Mouse (Mus musculus) erythroid progenitor cell, adult 5-6 weeks (primary cell): ENCODE measurements around the gene Tenm2. TPM values are rescaled to one million over a fixed set of nuclear protein-coding genes. Genes with fewer than 3 reads are reported as not detected.

ENCODE experiments used
- ATAC-seq: replicated peaks from 2 replicates; pipeline ENCODE4 v1.8.0; 2016; ENCODE audit warnings: moderate number of reproducible peaks, mild to moderate bottlenecking, moderate TSS enrichment, inconsistent platforms; ENCODE audit not compliant: poor library complexity, low FRiP score, severe bottlenecking
- total RNA-seq, 2 experiments: library from RNA; stranded (forward) in 1 of 2; stranded (reverse) in 1 of 2; fragments of 150-400 nt in 1 of 2; fragments of 186-747, 209-891 nt in 1 of 2; gene quantifications; 2 replicates each; pipeline versions ENCODE4 v1.2.3 to v1.2.4; 2015 to 2017; ENCODE audit warnings: low replicate concordance in 2 of 2

The Tenm2 gene
- total RNA-seq, 2 experiments from 2014 or later = not detected

DNA sequence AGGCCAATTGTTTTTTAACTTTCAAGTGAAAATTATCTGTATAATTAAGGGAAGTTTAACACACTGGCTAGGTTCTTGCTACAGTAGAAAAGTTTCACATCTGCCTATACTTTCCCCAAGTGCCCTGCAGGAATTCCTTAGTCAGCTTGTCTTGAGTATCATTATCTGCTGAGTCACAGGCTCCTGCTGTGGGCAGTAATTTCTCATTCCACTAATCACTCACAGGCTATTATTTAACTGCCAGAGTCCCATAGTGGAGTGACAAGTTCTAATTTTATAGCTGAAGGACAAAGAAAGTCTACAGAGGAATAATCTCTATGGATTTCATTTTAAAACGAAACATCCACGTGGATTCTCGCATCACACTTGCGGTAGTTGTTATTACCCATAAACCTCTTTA, 489.5 kb downstream of the Tenm2 start:
- ATAC-seq = no peak

DNA sequence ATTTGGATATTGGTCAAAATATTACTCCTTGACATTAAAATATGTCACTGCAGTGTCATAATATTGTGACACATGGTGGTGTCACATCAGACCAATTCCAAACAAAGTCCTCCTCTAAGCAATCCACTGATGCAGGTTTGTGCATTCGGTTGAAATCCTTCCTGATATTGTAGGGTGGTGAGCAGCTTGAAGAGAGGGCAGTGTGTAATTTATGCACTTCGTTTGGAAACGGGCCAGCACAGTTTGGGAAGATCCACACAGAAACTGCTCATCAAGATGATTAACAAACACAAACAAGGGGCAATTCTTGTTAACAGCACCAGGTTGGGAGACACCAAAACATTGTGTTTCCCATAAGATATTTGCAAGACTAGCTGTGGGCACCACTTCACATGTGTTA, 508.0 kb downstream of the Tenm2 start:
- ATAC-seq = no peak

DNA sequence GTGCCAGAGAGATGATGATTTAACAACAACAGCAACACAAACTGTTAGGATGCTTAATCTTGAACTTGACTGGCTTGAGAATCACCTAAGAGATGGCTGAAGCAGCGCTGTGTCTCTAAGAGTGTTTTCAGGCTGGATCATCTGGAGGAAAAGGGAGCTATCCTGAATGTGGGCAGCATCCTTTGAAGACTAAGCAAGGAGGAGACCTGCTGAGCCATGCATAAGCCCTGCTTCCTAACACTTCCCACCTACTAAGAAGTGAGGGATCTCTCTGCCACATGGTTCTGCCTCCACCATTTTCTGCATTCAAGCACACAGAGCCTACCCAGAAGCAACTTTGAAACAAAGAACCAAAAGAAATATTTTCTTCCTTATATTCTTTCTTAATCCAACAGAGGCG, 532.9 kb downstream of the Tenm2 start:
- no peak for ATAC-seq

DNA sequence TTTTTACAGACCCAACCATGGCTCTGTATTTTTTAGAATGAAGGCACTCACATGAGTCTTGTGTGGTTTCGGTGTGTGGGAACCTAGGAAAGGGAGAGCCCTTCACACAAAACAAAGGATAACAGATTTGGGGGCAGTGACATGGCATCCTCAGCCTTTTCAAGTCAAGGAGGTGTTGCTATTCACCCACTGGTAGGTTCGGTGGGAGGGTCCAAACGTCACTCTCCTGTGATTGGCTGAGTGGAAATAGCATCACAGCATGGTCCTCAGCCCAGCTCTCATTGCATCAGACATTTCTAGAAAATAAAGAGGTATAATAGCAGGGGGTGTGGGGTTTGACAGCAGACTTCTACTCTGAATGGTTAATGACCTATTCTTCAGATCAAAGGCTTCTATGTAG, 534.8 kb downstream of the Tenm2 start:
- no peak for ATAC-seq

DNA sequence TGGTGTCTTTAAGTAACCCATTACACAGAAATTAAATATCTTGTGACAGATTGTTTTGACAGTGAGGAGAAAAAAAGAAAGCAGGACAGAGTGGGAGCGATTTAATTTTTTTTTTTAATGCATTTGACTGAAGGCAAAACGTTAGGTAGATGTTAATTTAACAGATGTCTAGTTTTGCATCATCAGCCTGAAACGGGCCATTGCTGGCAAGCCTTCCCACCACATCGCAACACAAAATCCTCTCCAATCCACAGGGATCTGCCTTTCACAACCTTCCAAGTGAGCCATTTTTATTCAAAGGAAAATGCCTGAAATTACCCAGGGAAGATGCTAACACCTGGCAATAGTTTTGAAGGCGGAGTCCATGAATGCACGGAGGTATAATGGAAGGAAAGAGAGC, 535.6 kb downstream of the Tenm2 start:
- ATAC-seq = no peak

DNA sequence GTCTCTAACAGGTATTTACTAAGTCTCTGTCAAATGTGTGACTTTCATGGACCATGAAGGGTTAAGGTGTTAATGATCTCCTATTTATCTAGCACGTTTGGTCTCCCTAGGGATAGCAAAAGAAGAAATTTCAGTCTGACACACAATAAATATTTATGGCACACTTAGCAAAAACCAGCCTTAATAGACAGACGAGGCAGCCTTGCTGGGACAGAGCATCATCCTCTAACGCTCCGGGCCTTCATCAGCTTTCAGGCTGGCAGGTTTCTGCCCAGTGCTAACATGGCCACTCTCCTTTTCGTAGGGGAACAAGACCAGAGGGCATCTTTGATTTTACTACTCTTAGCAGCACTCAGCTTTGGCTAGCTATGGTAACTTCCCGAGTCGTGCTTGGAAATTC, 537.5 kb downstream of the Tenm2 start:
- ATAC-seq = no peak

DNA sequence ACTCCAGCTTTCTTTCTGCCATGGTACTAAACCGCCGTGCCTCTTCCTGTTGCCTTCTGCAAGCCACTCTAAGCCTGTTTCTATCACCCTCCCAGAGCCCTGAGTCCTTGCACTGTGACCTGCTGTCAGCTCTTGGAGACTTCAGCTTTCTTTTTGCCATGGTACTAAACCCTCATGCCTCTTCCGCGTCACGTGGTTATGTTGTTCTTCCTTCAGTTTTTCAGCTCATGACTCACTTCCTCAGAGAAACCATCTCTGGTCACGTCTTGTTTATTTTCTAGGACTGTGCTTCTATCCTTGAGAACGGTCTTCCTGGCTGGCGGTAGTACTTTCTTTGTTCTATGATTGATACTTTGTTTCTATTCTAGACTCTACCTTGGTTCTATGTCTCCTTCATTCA, 537.9 kb downstream of the Tenm2 start:
- ATAC-seq = no peak

DNA sequence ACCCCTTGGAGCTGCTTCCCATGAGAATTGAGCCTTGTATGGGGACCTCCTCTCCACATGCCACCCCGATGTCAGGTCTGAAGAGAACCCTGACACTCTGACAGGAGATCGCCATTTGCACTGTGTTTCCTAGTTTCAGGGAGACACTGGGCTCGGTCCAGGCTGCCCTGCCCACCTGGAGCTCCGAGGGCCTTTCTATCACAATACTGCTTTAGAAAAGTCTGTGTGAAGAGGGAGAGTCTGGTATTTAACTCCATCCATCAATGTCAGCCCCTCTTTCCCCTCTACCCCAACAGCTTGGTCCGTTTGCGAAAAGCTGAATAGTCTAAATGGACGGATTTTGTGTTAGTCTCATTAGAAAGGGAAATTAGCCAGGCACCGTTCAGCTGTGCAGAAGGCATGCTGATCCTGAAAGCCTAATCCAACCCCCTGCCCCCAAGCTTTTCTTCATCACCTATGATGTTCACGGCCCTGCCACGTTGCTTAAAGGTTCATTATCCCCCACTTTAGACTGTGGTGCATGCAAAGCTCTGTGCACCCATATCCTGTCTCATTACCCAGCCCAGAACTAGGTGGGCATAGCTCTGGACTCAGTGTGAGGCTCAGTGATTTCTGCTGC, 538.6 kb downstream of the Tenm2 start:
- no peak for ATAC-seq

DNA sequence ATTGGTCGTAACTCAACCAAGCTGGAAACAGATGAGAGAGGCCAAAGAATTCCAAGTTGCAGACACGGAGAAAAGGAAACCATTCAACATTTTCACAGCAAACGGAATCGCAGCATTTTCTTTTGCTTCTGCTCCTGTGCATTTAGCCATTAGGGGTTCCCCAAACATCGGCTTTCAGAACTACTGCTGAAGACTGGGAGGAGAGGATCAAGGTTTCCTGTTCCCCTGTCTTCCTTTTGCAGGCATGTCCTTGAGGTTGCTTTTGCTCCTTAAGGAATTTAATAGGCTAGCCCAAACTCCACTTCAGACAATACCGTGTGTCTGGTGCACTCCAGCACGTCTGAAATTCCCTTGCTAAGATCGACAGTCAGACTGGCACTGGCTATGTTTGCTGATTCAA, 541.0 kb downstream of the Tenm2 start:
- ATAC-seq = no peak

DNA sequence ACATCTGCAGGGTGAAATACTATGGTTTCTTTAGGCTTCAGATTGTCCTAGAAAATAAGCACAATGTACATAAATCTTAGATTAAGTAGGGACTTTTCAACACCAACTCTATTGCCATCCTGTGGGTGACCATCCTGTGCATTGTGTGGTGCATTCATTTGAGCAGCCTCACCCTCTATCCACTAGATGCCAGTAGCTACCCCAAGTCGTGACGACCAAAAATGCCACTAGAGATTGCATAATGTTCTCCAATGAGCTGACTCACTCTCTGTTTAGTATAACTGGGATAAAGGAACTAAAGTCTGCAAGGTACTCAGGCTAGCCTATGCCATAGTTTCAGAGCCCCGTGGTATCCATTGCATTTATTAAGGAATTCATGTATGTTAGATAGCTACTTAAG, 543.1 kb downstream of the Tenm2 start:
- ATAC-seq = no peak

DNA sequence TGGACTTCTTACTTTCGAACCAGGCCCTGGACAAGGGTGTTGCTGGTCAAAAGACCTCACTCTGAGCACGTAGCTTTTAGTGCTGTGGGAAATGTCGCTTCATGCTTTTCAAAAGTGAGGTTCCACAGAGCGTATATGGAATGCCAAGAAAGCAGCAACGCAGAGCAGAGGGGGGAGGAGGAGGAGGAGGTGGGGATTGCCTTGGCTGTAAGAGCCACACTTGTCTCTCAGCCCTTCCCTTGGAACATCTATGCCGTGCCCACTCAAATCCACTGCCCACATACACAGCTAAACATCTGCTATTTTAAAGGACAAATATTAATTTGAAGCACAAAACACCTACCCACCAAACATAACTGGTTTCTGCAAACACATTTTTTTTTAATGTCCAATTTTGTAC, 544.9 kb downstream of the Tenm2 start:
- ATAC-seq = no peak

DNA sequence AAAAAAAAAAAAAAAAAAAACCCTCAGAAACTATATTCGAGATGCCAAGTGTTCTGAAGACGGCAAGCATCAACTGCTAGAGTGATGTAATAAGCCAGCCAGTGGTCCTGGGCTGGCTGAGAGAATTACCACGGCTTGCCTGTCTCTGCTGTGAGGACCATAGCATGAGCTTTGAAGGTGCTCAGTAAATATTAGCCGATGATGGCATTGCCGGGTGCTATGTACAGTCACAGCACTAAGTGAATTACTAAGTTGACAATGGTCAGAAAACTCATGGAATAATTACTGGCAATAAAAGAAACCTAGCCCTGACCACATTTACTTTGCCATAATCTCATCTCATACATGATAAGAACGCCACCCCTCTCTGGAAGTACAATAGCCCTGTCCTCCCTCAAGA, 549.5 kb downstream of the Tenm2 start:
- no peak for ATAC-seq

DNA sequence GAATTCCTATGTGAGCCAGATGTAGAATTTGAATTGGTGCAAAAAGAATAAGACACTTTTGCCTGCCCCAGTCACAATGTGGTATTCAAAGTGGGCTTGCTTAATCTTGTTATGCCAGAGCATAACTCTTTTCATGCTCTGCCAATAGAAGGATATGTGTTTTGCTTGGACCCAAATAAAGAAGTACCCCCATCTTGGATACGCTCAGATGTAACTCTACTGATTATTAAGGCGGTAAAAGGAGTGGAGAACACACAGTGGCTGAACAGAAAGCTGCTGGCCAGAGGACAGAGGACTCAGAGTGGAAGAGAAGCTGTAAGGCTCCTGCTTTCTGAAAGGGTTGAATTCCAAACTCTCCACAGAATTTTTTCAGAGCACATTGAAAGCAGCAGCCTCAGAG, 556.4 kb downstream of the Tenm2 start:
- ATAC-seq = no peak

DNA sequence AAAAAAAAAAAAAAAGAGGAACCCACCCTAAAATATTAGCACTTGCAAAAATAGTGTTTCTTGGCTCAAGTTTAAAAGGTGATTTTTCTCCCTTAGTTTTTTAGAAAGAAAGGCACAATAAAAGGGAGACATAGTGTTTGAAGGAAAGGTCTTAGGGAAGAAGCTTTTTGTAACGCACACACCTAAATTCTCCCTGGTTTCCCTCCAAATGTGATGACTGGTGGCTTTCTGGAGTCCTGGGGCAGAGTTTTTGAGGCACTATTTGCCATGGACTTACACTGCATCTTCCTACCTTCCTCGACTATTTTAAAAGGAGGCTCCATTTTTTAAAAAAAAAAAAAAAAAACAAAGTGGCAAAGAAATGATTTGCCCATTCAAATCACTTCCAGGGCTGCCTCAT, 557.2 kb downstream of the Tenm2 start:
- no peak for ATAC-seq

DNA sequence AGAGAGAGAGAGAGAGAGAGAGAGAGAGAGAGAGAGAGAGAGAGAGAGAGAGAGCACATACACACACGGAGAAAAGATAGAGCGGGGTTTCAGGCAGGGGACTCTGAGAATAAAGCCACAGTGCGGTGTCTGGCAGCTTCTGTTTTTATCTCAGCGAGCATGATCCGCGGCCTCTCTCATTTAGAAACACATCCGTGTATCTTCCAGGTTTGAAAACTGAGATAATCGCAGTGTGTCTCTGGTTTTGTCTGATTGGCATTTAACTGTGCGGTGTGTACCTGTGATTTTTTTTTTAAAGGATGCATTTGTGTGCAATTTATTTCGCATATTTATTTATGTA, 557.7 kb downstream of the Tenm2 start:
- no peak for ATAC-seq

DNA sequence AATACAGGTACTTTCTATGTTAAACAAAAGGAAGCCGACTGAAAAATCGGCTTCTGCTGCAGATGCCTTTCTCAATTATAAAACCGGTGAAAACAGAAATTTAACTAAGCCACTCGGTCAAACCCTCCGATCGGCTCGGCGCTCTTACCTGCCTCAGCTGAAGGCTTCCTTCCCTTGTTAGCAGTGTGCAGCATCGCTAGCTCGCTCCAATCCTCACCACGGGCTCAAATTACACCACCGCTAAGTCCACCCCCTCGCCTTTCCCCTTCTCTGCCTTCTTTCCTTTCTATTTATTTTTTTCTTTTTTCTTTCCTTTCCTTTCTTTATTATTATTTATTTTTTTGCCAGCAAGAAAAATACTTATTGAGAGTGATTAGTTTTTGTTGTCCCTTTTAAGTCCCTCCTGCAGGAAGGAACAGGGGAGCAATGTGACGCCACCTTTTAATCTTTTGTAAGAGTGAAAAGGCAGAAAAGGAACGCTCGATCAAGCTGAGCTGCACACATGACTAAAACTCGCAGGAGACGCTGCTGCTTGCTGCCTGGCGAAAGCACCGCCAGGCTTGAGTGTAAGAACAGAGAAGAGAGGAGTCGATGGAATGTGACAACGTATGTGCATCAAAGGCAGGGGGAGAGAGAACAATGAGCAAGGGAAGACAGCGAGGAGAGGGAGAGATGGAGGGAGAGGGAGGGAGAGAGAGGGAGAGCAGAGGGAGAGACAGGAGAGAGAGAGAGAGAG, 558.3 kb downstream of the Tenm2 start:
- no peak for ATAC-seq

DNA sequence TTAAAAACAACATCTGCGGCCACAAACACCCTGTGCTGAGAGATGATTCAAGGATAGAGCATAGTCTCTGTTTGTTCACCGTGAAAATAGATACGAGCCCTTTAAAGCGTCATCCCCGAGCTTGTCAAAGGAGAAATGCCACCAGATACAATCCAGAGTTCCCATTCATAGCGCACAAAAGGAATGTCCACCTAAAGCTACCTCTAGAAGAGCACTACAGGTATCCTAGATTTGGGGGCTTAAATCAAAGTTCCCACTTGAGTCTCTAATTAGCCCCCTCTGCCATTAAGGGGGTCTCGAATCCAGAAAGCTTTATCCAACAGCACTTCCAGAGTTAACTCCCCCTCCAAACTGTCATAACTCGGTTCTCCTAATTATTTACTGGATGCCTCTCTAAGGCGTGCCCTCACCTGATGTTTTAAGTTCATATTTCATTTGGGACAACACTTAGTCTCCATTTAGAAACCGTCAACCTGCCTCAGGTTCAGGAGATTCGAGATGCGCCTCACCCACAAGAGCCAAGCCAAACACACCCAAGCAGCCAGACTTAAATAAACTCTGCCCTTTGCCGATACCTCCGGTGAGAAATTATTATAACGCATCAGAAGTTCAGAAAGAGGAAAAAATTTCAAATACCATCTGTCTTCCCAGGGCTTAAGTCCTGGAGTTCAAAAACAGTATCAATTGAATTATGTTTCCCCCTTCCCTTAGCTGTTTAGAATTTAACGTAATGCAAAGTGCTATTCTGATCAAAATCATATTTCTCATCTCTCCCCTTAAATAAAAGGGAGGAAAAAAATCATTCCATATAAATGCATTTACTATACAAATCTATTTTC, 559.1 kb downstream of the Tenm2 start:
- ATAC-seq = no peak

DNA sequence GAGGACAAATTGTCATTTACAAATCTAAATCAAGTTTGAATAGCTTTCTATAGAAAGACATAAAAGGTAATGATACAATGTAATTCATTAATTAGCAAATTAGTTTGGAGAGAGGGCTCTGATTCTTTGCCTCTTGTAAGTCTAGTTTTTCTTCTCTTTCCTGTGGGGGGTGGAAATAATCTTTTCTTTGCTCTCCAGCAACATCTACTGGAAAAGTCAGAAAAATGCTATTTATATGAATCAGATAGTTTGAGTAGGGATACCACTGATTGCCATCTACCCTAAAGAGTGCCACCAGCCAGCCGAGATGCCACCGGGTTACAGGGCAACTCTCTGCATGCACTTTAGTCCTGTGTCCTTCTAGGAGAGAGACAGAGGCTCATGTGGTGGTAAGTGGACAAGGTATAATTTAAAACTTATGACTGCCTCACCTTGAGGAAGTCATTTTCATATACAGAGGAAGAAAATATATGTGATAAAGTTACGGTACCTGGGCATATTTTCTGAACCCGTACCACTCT, 560.8 kb downstream of the Tenm2 start:
- ATAC-seq = no peak

DNA sequence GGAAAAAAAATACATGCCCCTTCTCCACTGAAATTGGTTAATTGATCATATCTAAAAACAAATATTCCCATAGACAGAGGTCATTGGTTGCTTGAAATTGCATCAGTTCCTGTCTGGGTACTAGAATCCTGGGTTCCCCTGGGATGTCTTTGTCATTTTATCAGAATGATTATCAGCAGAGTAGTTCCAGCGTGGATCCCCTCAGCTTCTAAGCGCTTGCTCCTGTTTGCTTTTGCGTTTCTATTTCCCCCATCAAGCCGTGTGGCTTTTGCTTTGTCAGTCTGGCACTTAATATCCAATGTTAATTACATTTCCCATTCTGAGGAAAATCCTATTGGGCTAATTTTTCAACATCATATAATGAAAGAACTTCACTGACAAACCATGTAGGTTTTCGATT, 561.6 kb downstream of the Tenm2 start:
- ATAC-seq = no peak

DNA sequence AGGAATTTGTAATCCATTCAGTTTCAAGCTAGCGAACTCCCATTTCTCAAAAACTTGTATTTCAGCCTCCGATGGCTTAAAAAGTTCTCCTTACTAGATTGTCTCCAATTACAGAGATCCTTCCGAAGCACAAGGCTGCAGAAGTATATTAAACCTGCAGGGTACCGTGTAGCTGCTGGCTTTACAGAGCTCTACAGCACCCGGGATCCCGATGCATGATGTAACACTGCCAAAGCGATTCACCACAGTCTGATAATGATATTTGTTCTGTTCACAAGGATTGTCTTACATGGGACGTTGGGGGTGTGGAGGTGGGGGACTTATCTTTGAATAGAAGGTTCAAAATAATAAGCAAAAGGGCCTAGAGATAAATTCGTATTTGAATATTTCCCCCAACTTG, 564.6 kb downstream of the Tenm2 start:
- ATAC-seq = no peak

DNA sequence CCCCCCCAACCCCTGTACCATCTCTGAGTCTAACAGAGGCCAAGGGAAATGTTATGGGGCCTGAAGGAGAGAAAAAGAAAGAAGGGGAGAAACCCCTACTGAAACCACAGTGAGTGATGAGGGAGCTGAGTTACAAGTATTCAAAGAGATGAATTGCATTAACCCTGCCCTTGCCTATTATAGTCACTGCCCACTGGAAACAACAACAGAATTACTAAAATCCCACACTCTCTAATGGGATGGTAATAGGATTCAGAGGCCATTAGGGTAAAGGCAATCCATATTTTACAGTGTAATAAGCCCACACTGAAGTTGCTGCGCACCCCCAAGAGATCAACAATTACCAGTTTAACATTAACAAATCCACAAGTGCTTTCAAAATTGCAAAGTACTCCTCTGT, 571.7 kb downstream of the Tenm2 start:
- ATAC-seq = no peak
